Mouse (Mus musculus) heart, embryonic 11.5 days (tissue): ENCODE results near the gene Nrp1. TPM values are rescaled to one million over a fixed set of nuclear protein-coding genes. Genes with fewer than 3 reads are reported as not detected.

Experiments
- ATAC-seq: fragments of 200-750 bp; cut with Nextera tagmentation; replicated peaks from 2 replicates; pipeline ENCODE4 v1.8.0; 2017; ENCODE audit warnings: moderate library complexity; ENCODE audit not compliant: insufficient number of reproducible peaks, low FRiP score, low TSS enrichment
- H3K27ac ChIP-seq: fragments of 300-500 bp; sonication (generic); 2 replicates; pipeline ENCODE4 v1.5.1; 2014; ENCODE audit warnings: mild to moderate bottlenecking, low read depth, low read length
- H3K27me3 ChIP-seq: fragments of 300-500 bp; sonication (generic); 2 replicates; pipeline ENCODE4 v1.6.1; 2014; ENCODE audit warnings: mild to moderate bottlenecking, low read length, mixed read lengths; ENCODE audit not compliant: control insufficient read depth, insufficient read depth
- H3K36me3 ChIP-seq: fragments of 300-500 bp; sonication (generic); 2 replicates; pipeline ENCODE4 v1.6.1; 2014; ENCODE audit warnings: mild to moderate bottlenecking, low read length, moderate library complexity, mixed read lengths; ENCODE audit not compliant: control insufficient read depth, insufficient read depth
- H3K4me1 ChIP-seq: fragments of 300-500 bp; sonication (generic); 2 replicates; pipeline ENCODE4 v1.6.1; 2014; ENCODE audit warnings: low read length; ENCODE audit not compliant: control insufficient read depth, insufficient read depth
- H3K4me2 ChIP-seq: fragments of 300-500 bp; sonication (generic); 2 replicates; pipeline ENCODE4 v1.6.1; 2014; ENCODE audit warnings: mild to moderate bottlenecking, moderate library complexity
- H3K4me3 ChIP-seq: fragments of 300-500 bp; sonication (generic); 2 replicates; pipeline ENCODE4 v1.5.1; 2014; ENCODE audit warnings: low read depth, low read length
- H3K9ac ChIP-seq: fragments of 300-500 bp; sonication (generic); 2 replicates; pipeline ENCODE4 v1.6.1; 2014; ENCODE audit warnings: mild to moderate bottlenecking, low read depth, low read length, moderate library complexity
- H3K9me3 ChIP-seq: fragments of 300-500 bp; sonication (generic); replicated peaks from 2 replicates; pipeline ENCODE4 v1.6.1; 2016; ENCODE audit warnings: low read length; ENCODE audit not compliant: control insufficient read depth
- WGBS: fragments of 180-500 bp; shearing (Covaris S2); extraction: QIAGEN DNeasy Blood & Tissue Kit; methylation state at CpG from one replicate; pipeline ENCODE4 v1.1.7; 2014; ENCODE audit not compliant: insufficient replicate concordance; 5-methylcytosine and 5-hydroxymethylcytosine counted together
- polyA plus RNA-seq: library from polyadenylated mRNA; unstranded; fragments of >200 nt; fragmentation: Nextera tagmentation; extraction: Ambion mirVana; gene quantifications from 2 replicates; pipeline ENCODE4 v1.2.1, GENCODE M21; 2014

Gene Nrp1
- polyA plus RNA-seq, 1 experiment from 2014 or later, result 93.7 TPM

DNA sequence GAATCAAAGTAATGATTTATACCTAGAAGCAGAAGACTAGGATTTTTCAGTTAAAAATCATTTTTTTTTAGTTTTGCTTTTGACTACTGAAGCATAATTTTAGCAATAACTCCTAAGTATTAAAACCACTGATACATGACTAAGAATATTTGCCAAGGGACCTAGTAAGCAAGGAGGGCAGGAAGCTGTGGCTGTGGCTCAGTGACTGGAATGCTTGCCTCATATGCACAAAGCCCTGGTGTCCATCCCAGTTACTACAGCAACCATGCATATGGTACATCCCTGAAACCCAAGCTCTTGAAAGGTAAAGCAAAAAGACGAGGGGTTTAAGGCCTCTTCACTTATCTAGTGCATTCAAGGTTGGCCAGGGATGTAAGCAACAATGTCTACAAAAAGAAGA lies 101.3 kb downstream of the Nrp1 start:
- WGBS, result 67% methylated on average over 1 of the region's 1 CpGs
- no peak for ATAC-seq
- Histone ChIP-seq H3K9ac (no peak overlapping the region), H3K36me3 (peaks cover 32% of the 10 kb centered on the region), H3K4me3 (no peak overlapping the region), H3K27me3 (no peaks in the 10 kb centered on the region), H3K9me3 (no peaks in the 10 kb centered on the region), H3K4me2 (no peak overlapping the region), H3K27ac (no peak overlapping the region), H3K4me1 (no peaks in the 10 kb centered on the region)

DNA sequence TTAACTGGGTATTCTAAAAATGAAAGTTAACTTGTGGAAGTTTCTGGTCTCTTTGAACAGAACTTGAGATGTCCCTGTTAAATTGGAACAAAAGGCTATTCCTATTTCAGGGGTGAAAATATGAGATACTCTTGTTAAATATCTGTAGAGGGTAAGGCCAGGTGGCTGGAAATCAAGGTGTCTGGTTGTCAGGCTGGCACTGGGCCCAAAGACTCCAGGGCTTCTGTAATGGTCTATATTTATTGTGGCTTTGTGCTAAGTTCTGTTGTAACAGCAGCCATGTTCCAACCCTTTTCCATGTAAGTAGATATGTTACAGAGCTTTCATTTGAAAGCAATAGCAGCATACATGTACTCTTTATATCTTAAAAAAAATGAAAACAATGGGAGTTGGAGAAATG lies 103.3 kb downstream of the Nrp1 start:
- Histone ChIP-seq H3K4me2 (no peak overlapping the region), H3K9me3 (no peaks in the 10 kb centered on the region), H3K4me1 (no peaks in the 10 kb centered on the region), H3K4me3 (no peak overlapping the region), H3K27me3 (no peaks in the 10 kb centered on the region), H3K27ac (no peak overlapping the region), H3K36me3 (peaks cover 32% of the 10 kb centered on the region), H3K9ac (no peak overlapping the region)
- no peak for ATAC-seq

DNA sequence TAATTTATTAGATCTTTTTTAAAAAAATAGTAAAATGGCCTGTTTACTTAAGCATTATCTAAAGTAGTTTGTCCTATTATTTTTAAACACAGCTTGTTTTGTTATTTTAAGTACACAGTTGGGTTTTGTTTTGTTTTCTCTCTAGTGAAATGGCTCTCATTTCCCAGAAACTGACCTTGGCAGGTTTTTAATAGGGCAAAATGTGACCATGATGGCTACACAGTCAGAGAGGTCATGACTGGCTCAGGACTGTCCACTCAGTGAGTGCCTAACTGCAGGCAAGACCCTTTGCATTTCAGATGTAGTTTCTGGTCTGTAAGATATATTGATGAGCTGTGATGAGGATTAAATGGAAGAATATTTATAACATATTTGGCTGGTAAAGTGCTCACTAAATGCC lies 104.8 kb downstream of the Nrp1 start:
- H3K4me3 ChIP-seq, result no peak overlapping the region
- H3K4me2 ChIP-seq, result no peak overlapping the region
- no peak overlapping the region for H3K9ac ChIP-seq
- H3K4me1 ChIP-seq, result no peaks in the 10 kb centered on the region
- no peak overlapping the region for H3K27ac ChIP-seq
- no peak for ATAC-seq
- H3K36me3 ChIP-seq, result peaks cover 25% of the 10 kb centered on the region
- H3K9me3 ChIP-seq, result no peaks in the 10 kb centered on the region
- H3K27me3 ChIP-seq, result no peaks in the 10 kb centered on the region

DNA sequence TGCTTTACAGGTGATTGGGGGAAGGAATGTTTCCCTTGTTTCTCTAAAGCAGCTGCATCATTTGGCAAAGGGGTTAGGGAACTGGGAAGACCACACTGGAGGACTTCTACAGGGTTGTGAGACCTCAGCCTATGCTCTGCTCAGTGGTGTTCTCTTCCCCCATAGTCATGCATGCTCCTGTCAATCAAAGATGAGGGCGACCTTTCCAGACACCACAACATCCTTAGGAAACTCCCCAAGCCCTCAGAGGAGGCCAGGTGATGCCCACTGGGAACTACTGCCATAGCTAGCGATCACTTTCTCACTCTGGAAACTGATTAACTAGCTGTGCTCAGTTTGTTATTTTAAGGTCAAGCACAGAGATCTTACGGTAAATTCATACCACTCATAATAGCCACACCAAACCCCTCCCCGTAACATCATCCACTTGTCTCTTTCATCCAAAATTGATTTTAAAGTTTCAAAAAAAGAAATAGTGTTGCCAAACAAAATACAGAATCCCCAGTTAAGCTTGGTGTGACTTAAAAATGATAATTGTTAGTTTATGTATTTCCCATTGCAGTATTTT lies 105.7 kb downstream of the Nrp1 start:
- ATAC-seq, result no peak
- no peaks in the 10 kb centered on the region for H3K27me3 ChIP-seq
- H3K4me1 ChIP-seq, result no peaks in the 10 kb centered on the region
- no peak overlapping the region for H3K27ac ChIP-seq
- no peak overlapping the region for H3K4me3 ChIP-seq
- 79% methylated on average over 4 of the region's 4 CpGs for WGBS
- H3K9me3 ChIP-seq, result no peaks in the 10 kb centered on the region
- H3K4me2 ChIP-seq, result no peak overlapping the region
- H3K9ac ChIP-seq, result no peak overlapping the region
- H3K36me3 ChIP-seq, result peaks cover 31% of the 10 kb centered on the region

DNA sequence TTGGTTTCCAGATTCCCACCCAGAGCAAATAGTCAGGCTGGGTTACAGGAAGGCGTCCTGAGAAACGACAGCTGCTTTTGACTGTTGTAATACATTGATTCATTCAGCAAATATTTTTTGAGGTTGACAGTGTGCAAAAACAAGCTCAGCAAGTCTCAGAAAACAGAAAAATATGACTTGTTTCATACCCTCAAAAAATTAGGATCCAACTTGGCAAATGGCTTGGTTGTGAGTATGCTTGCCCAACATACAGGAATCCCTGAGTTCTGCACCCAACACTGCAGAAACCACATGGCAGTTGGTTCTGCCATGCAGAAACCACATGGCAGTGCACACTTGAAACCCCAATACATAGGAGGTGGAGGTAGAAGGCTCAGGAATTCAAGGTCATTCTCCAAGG lies 107.1 kb downstream of the Nrp1 start:
- no peaks in the 10 kb centered on the region for H3K9me3 ChIP-seq
- H3K27me3 ChIP-seq, result no peaks in the 10 kb centered on the region
- no peaks in the 10 kb centered on the region for H3K4me1 ChIP-seq
- H3K36me3 ChIP-seq, result peaks cover 23% of the 10 kb centered on the region
- H3K27ac ChIP-seq, result no peak overlapping the region
- no peak overlapping the region for H3K9ac ChIP-seq
- H3K4me2 ChIP-seq, result no peak overlapping the region
- WGBS, result 91% methylated on average over 2 of the region's 2 CpGs
- no peak overlapping the region for H3K4me3 ChIP-seq
- no peak for ATAC-seq

DNA sequence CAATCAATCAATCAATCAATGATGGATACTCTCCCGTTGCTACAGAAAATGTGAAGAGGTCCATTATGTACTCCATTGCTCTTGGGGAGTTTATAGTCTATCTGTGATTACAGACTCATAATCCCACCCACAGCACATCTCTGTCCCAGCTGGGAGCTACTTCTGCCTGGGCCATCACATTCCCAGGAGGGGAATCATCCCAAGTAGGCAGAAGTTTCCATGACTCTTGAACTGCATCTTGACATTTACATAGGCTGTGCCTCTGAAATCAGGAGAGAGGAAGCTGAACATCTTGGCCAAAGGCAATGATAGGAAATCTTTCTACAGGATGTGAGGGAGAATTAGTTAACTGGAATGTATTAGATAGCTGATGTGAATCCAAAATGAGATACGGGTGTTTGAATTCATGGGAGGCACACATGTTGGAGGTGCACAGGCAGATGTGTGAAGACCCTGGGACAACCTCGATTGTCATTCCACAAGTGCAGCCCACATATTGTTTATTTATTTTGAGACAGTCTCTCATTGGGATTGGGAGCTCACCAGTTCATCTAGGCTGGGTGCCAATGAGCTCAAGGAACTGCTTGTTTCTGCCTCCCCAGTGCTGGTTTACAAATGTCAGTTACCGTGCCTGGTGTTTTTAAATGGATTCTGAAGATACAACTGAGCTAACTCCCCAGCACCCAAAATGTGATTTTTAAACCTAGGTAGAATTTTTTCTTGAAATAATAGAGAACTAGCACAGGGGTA lies 108.5 kb downstream of the Nrp1 start:
- Histone ChIP-seq H3K27me3 (no peaks in the 10 kb centered on the region), H3K4me3 (no peak overlapping the region), H3K9ac (no peak overlapping the region), H3K9me3 (no peaks in the 10 kb centered on the region), H3K4me2 (no peak overlapping the region), H3K36me3 (peaks cover 17% of the 10 kb centered on the region), H3K4me1 (no peaks in the 10 kb centered on the region), H3K27ac (no peak overlapping the region)
- no peak for ATAC-seq
- 71% methylated on average over 4 of the region's 4 CpGs for WGBS

DNA sequence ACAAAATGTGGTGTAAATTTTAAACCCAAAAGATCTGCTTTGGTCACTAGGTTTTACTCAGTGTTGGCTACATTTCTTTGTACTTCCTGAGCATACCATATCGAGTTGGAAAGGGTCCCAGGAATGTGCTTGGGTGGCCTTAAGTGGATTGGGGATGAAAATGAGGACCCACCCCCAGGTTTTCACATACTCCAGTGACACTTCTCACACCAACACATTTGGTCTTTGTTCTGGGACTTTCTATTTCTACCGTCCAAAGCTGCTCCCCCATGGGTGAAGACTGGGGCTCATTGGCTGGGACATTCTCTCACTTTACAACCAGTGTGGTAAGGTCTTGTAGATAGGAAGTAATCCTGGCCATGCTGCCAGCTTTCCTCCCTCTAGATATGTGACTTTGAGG lies 111.7 kb downstream of the Nrp1 start:
- WGBS, result 59% methylated on average over 2 of the region's 2 CpGs
- Histone ChIP-seq H3K4me3 (no peak overlapping the region), H3K27me3 (no peaks in the 10 kb centered on the region), H3K27ac (no peak overlapping the region), H3K9ac (no peak overlapping the region), H3K9me3 (no peaks in the 10 kb centered on the region), H3K36me3 (peaks cover 15% of the 10 kb centered on the region), H3K4me2 (no peak overlapping the region), H3K4me1 (no peaks in the 10 kb centered on the region)
- ATAC-seq, result no peak

DNA sequence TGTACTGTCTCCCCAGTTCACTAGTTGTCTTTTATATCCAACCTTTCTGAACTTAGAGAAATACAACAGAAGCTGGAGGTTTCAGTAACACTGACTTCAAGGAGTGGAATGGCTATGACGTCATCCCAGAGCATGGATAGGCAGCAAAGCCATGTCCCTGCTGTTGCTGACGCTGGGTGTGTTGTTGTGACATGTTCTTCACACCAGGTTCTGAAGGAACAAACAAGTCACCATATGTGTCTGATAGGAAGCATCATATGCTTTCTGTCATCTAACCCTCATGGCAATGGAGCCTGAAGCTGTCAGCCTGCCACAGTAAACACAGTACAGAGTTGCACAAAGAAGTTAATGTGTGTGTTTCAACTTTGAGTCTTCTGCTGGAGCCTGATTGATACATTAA lies 112.8 kb downstream of the Nrp1 start:
- Histone ChIP-seq H3K27ac (no peak overlapping the region), H3K9ac (no peak overlapping the region), H3K36me3 (peaks cover 17% of the 10 kb centered on the region), H3K4me2 (no peak overlapping the region), H3K4me3 (no peak overlapping the region), H3K27me3 (no peaks in the 10 kb centered on the region), H3K4me1 (no peaks in the 10 kb centered on the region), H3K9me3 (no peaks in the 10 kb centered on the region)
- ATAC-seq, result no peak
- 63% methylated on average over 2 of the region's 2 CpGs for WGBS

DNA sequence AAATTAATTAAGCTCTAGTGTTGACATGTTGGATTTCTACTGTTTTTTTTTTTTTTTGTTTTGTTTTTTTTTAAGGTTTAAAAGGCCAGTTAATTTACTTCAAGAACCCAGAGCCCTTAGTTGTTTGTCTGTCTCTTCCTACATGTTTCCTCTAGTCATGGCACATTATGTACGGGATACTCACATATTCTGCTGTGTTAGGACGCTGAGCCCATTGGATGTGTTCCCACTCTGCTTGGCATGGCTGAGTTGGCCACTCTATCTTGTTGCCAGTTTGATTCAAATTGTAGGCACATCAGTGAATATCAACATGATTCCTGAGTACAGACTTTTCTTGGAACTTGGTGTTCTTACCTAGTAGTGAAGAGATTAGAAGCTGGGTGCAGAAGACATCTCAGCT lies 114.5 kb downstream of the Nrp1 start:
- Histone ChIP-seq H3K9me3 (no peaks in the 10 kb centered on the region), H3K9ac (no peak overlapping the region), H3K4me1 (no peaks in the 10 kb centered on the region), H3K27ac (no peak overlapping the region), H3K4me2 (no peak overlapping the region), H3K4me3 (no peak overlapping the region), H3K36me3 (peaks cover 23% of the 10 kb centered on the region), H3K27me3 (no peaks in the 10 kb centered on the region)
- no peak for ATAC-seq
- WGBS, result 92% methylated on average over 2 of the region's 2 CpGs
